Mouse (Mus musculus) MEL (cell line): ENCODE measurements around the gene C730034F03Rik. TPM values are rescaled to one million over a fixed set of nuclear protein-coding genes. Genes with fewer than 3 reads are reported as not detected.

ENCODE experiments used
- DNase-seq: peaks from one replicate; pipeline ENCODE4 v3.0.0; 2011; ENCODE audit warnings: low read depth, low spot score
- H3K27ac ChIP-seq: 2 replicates; pipeline ENCODE4 v1.5.1; 2012; ENCODE audit warnings: low read depth, mild to moderate bottlenecking, control low read depth, low read length, moderate library complexity; ENCODE audit not compliant: control insufficient read depth
- H3K27me3 ChIP-seq, 2 experiments: fragments of 150-350 bp in 1 of 2; sonication (generic) in 1 of 2; 2 replicates each; pipeline ENCODE4 v1.6.1; 2012; ENCODE audit warnings: low read length in 2 of 2, mild to moderate bottlenecking in 2 of 2, improper control_type of control experiment in 1 of 2, moderate library complexity in 1 of 2; ENCODE audit not compliant: insufficient read depth in 2 of 2, control insufficient read depth in 1 of 2
- H3K36me3 ChIP-seq, 2 experiments: 2 replicates each; pipeline ENCODE4 v1.6.1; 2012 to 2014; ENCODE audit warnings: low read length in 2 of 2, improper control_type of control experiment in 1 of 2, inconsistent platforms in 1 of 2, mild to moderate bottlenecking in 1 of 2; ENCODE audit not compliant: insufficient read depth in 2 of 2, control insufficient read depth in 1 of 2
- H3K4me1 ChIP-seq, 2 experiments: fragments of 150-350 bp in 1 of 2; sonication (generic) in 1 of 2; 2 replicates each; pipeline ENCODE4 v1.6.1; 2012; ENCODE audit warnings: low read length in 2 of 2, improper control_type of control experiment in 1 of 2, mild to moderate bottlenecking in 1 of 2; ENCODE audit not compliant: insufficient read depth in 2 of 2, control insufficient read depth in 1 of 2
- H3K4me3 ChIP-seq, 2 experiments: fragments of 150-350 bp in 1 of 2; sonication (generic) in 1 of 2; 2 replicates each; pipeline ENCODE4 v1.5.1; 2012; ENCODE audit warnings: low read depth in 2 of 2, low read length in 2 of 2, mild to moderate bottlenecking in 2 of 2, moderate library complexity in 2 of 2, control low read depth in 1 of 2, improper control_type of control experiment in 1 of 2; ENCODE audit not compliant: control insufficient read depth in 1 of 2, insufficient read depth in 1 of 2
- H3K79me2 ChIP-seq: 2 replicates; pipeline ENCODE4 v1.6.1; 2012; ENCODE audit warnings: mild to moderate bottlenecking, low read length, moderate library complexity; ENCODE audit not compliant: control insufficient read depth, poor library complexity, insufficient read depth
- H3K9ac ChIP-seq: 2 replicates; pipeline ENCODE4 v1.6.1; 2012; ENCODE audit warnings: low read depth, mild to moderate bottlenecking, control low read depth, low read length, moderate library complexity; ENCODE audit not compliant: control insufficient read depth, poor library complexity, severe bottlenecking
- H3K9me3 ChIP-seq: fragments of 150-350 bp; sonication (generic); replicated peaks from 2 replicates; pipeline ENCODE4 v1.6.1; 2012; ENCODE audit warnings: mild to moderate bottlenecking, low read length, improper control_type of control experiment, moderate library complexity; ENCODE audit not compliant: insufficient read depth
- BHLHE40 ChIP-seq: IDR thresholded peaks from 2 replicates; pipeline ENCODE4 v1.6.1; 2012; ENCODE audit warnings: low read depth, mild to moderate bottlenecking, inconsistent platforms, low read length, improper control_type of control experiment, borderline replicate concordance
- CHD2 ChIP-seq: IDR thresholded peaks from 2 replicates; pipeline ENCODE4 v1.6.1; 2011; ENCODE audit warnings: low read length, improper control_type of control experiment
- CTCF ChIP-seq, 3 experiments: IDR thresholded peaks in 2 of 3; conservative IDR thresholded peaks in 1 of 3; 2 replicates each; pipeline ENCODE4 v1.5.1; 2011 to 2012; ENCODE audit warnings: low read length in 3 of 3, low read depth in 2 of 3, mild to moderate bottlenecking in 2 of 3, improper control_type of control experiment in 1 of 3, inconsistent platforms in 1 of 3, mixed read lengths in 1 of 3, moderate library complexity in 1 of 3; ENCODE audit not compliant: control insufficient read depth in 1 of 3, insufficient read depth in 1 of 3, poor library complexity in 1 of 3, severe bottlenecking in 1 of 3
- E2F4 ChIP-seq: IDR thresholded peaks from 2 replicates; pipeline ENCODE4 v1.6.1; 2011; ENCODE audit warnings: low read depth, low read length, improper control_type of control experiment, borderline replicate concordance
- EP300 ChIP-seq, 2 experiments: IDR thresholded peaks; 2 replicates each; pipeline ENCODE4 v1.6.1; 2011; ENCODE audit warnings: improper control_type of control experiment in 2 of 2, low read length in 2 of 2, low read depth in 1 of 2, mild to moderate bottlenecking in 1 of 2
- MAZ ChIP-seq: IDR thresholded peaks from 2 replicates; pipeline ENCODE4 v1.6.1; 2012; ENCODE audit warnings: low read depth, mild to moderate bottlenecking, inconsistent platforms, low read length, improper control_type of control experiment
- MEF2A ChIP-seq: IDR thresholded peaks from 2 replicates; pipeline ENCODE4 v1.6.1; 2014; ENCODE audit warnings: low read depth, mild to moderate bottlenecking, inconsistent platforms, low read length, improper control_type of control experiment; ENCODE audit not compliant: poor library complexity, insufficient replicate concordance, severe bottlenecking; ENCODE audit errors: extremely low read depth
- MYB ChIP-seq: IDR thresholded peaks from 2 replicates; pipeline ENCODE4 v1.6.1; 2011; ENCODE audit warnings: mild to moderate bottlenecking, low read depth, low read length, improper control_type of control experiment
- MYC ChIP-seq: IDR thresholded peaks from 2 replicates; pipeline ENCODE4 v1.6.1; 2011; ENCODE audit warnings: low read depth, mild to moderate bottlenecking, low read length, improper control_type of control experiment, moderate library complexity
- NELFE ChIP-seq: IDR thresholded peaks from 2 replicates; pipeline ENCODE4 v1.6.1; 2011; ENCODE audit warnings: low read depth, low read length, improper control_type of control experiment
- POLR2AphosphoS5 ChIP-seq: IDR thresholded peaks from 2 replicates; pipeline ENCODE4 v1.6.1; 2012; ENCODE audit warnings: low read depth, borderline replicate concordance, mild to moderate bottlenecking, inconsistent platforms, low read length, moderate library complexity, mixed read lengths
- SIN3A ChIP-seq: IDR thresholded peaks from 2 replicates; pipeline ENCODE4 v1.6.1; 2012; ENCODE audit warnings: low read length, improper control_type of control experiment, inconsistent platforms
- SMC3 ChIP-seq: IDR thresholded peaks from 2 replicates; pipeline ENCODE4 v1.6.1; 2011; ENCODE audit warnings: low read depth, low read length, improper control_type of control experiment
- TAL1 ChIP-seq: IDR thresholded peaks from 2 replicates; pipeline ENCODE4 v1.6.1; 2012; ENCODE audit warnings: mild to moderate bottlenecking, inconsistent platforms, low read length, moderate library complexity, mixed read lengths
- TBP ChIP-seq: IDR thresholded peaks from 2 replicates; pipeline ENCODE4 v1.8.0; 2011; ENCODE audit warnings: low read depth, low read length, improper control_type of control experiment
- ZKSCAN1 ChIP-seq: IDR thresholded peaks from 2 replicates; pipeline ENCODE4 v1.6.1; 2012; ENCODE audit warnings: low read depth, mild to moderate bottlenecking, inconsistent platforms, low read length, improper control_type of control experiment, moderate library complexity
- ZNF384 ChIP-seq: IDR thresholded peaks from 2 replicates; pipeline ENCODE4 v1.6.1; 2012; ENCODE audit warnings: low read depth, mild to moderate bottlenecking, inconsistent platforms, low read length, improper control_type of control experiment
- polyA plus RNA-seq, 2 experiments: library from polyadenylated mRNA; stranded (reverse) in 1 of 2; unstranded in 1 of 2; fragments of >175 nt in 1 of 2; fragments of >200 nt in 1 of 2; gene quantifications; 2 replicates each; pipeline versions ENCODE4 v1.2.1 to v1.2.4; 2012; ENCODE audit warnings: low replicate concordance in 2 of 2, low read depth in 1 of 2; ENCODE audit not compliant: insufficient read length in 2 of 2, insufficient read depth in 1 of 2, missing spikeins in 1 of 2
- total RNA-seq: library from RNA; depleted of rRNA; stranded (reverse); fragments of 300-350 nt; gene quantifications from 2 replicates; pipeline ENCODE4 v1.2.3, GENCODE M21; 2012; rRNA removed

C730034F03Rik gene
- total and polyA plus RNA-seq, 3 experiments, result 1.6 to 2.5 TPM; not detected in 1

DNA sequence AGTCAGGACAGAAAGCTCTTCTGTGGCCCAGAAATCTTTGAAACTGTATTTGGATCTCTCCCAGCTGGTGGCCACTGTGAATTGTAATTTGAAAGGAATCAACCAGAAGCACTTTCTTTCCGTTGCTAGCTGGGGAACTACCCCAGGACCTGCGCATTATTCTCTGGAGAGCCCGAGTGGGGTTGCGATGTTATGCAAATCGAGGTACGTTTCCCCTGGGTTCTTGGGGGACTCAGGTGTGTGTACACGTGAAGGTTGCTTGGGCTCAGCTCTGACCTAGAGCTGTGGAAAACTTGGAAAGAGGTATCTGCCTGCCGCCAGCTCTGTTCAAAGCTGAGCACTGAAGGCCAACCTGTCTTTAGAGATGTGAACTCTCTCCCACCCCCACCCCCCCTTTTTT, 48.4 kb downstream of the C730034F03Rik start:
- H3K79me2 ChIP-seq, result no peaks in the 10 kb centered on the region; the same call in 1 of the 2 replicates
- TF ChIP-seq CTCF (IDR thresholded peaks at IDR 0.05 in 2 of 3, conservative IDR thresholded peaks at IDR 0.05 in 1 of 3; ENCODE audit: control insufficient read depth in 1 of 3, insufficient read depth in 1 of 3, low read depth in 2 of 3, low read length in 3 of 3, poor library complexity in 1 of 3, severe bottlenecking in 1 of 3) (no peak), MYC (no peak), MAZ (no peak), SMC3 (no peak), NELFE (no peak), BHLHE40 (no peak), MEF2A (no peak), TAL1 (no peak), EP300 (IDR thresholded peaks at IDR 0.05; ENCODE audit: low read depth in 1 of 2, low read length in 2 of 2) (no peak), POLR2AphosphoS5 (no peak), MYB (no peak), ZNF384 (no peak)
- TF ChIP-seq, all 39 proteins: peak for 0
- H3K4me1 ChIP-seq, result peaks cover 0 to 9% of the 10 kb centered on the region in 2 experiments; a peak in 2 of 4 replicates
- H3K27ac ChIP-seq, result no peak overlapping the region
- H3K36me3 ChIP-seq, result no peaks in the 10 kb centered on the region
- H3K27me3 ChIP-seq, result no peaks in the 10 kb centered on the region
- no peak overlapping the region for H3K4me3 ChIP-seq
- DNase-seq, result no peak
- H3K9ac ChIP-seq, result no peak overlapping the region
- no peaks in the 10 kb centered on the region for H3K9me3 ChIP-seq

DNA sequence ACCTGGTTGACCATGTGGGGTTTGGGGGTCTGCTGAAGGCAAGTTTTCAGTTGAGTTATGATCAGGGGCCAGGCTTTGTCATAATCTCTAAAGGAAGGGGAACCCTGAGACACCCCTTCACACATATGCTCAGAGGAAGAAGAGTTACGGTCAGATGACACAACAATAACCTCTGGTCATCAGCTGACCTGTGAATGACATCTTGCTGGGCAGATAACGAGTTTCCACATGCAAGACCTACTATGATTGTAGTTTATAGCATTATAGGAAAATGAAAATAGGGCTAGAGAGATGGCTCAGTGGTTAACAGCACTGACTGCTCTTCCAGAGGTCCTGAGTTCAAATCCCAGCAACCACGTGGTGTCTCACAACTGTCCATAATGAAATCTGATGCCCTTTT, 49.2 kb downstream of the C730034F03Rik start:
- Histone ChIP-seq H3K4me1 (peaks cover 0 to 9% of the 10 kb centered on the region in 2 experiments; a peak in 2 of 4 replicates), H3K36me3 (no peaks in the 10 kb centered on the region), H3K27me3 (no peaks in the 10 kb centered on the region), H3K79me2 (no peaks in the 10 kb centered on the region; the same call in 1 of the 2 replicates), H3K4me3 (no peak overlapping the region), H3K9ac (no peak overlapping the region), H3K9me3 (no peaks in the 10 kb centered on the region), H3K27ac (no peak overlapping the region)
- TF ChIP-seq SIN3A (no peak), CTCF (IDR thresholded peaks at IDR 0.05 in 2 of 3, conservative IDR thresholded peaks at IDR 0.05 in 1 of 3; ENCODE audit: control insufficient read depth in 1 of 3, insufficient read depth in 1 of 3, low read depth in 2 of 3, low read length in 3 of 3, poor library complexity in 1 of 3, severe bottlenecking in 1 of 3) (no peak), TBP (no peak), ZKSCAN1 (no peak), E2F4 (no peak), BHLHE40 (no peak), CHD2 (no peak), MYB (no peak), MEF2A (no peak)
- DNase-seq, result no peak

Other genes starting within 250 kb of the C730034F03Rik start
- gene Plxnb2, start 248.8 kb upstream of the C730034F03Rik start, total RNA-seq, result 0.10 and 0.19 TPM in 2 replicates
- under 1 TPM in 1 of 2 experiments, not detected in 1; 0.17 TPM for gene Plxnb2, start 248.8 kb upstream of the C730034F03Rik start, polyA plus RNA-seq
- gene Dennd6b, start 233.1 kb upstream of the C730034F03Rik start, total RNA-seq, result 4.6 and 6.1 TPM in 2 replicates
- gene Dennd6b, start 233.1 kb upstream of the C730034F03Rik start, polyA plus RNA-seq, result 10 to 100 TPM in 1 of 2 experiments, not detected in 1; 11.4 TPM
- gene Ppp6r2, start 218.0 kb upstream of the C730034F03Rik start, total RNA-seq, result 13.5 and 15.5 TPM in 2 replicates
- 10 to 100 TPM in 1 of 2 experiments, not detected in 1; 23.2 TPM for gene Ppp6r2, start 218.0 kb upstream of the C730034F03Rik start, polyA plus RNA-seq
- gene Sbf1, start 114.3 kb upstream of the C730034F03Rik start, total RNA-seq, result 80.4 and 84.6 TPM in 2 replicates
- gene Sbf1, start 114.3 kb upstream of the C730034F03Rik start, polyA plus RNA-seq, result 100 to 1,000 TPM in 1 of 2 experiments, not detected in 1; 147 TPM
- 1.4 and 7.1 TPM in 2 replicates for gene Adm2, start 106.9 kb upstream of the C730034F03Rik start, total RNA-seq
- gene Adm2, start 106.9 kb upstream of the C730034F03Rik start, polyA plus RNA-seq, result 10 to 100 TPM in 1 of 2 experiments, not detected in 1; 18.2 TPM
- gene Miox, start 95.2 kb upstream of the C730034F03Rik start, total RNA-seq, result not detected in 2 replicates
- not detected for gene Miox, start 95.2 kb upstream of the C730034F03Rik start, polyA plus RNA-seq
- gene Lmf2, start 73.9 kb upstream of the C730034F03Rik start, total RNA-seq, result 14.5 and 14.7 TPM in 2 replicates
- gene Lmf2, start 73.9 kb upstream of the C730034F03Rik start, polyA plus RNA-seq, result 10 to 100 TPM in 1 of 2 experiments, not detected in 1; 52.0 TPM
- gene Ncaph2, start 73.9 kb upstream of the C730034F03Rik start, total RNA-seq, result 126 and 137 TPM in 2 replicates
- gene Ncaph2, start 73.9 kb upstream of the C730034F03Rik start, polyA plus RNA-seq, result 100 to 1,000 TPM; 160 to 165 TPM
- gene Sco2, start 55.7 kb upstream of the C730034F03Rik start, total RNA-seq, result 50.2 and 58.9 TPM in 2 replicates
- 10 to 100 TPM in 1 of 2 experiments, not detected in 1; 34.6 TPM for gene Sco2, start 55.7 kb upstream of the C730034F03Rik start, polyA plus RNA-seq
- gene Tymp, start 52.5 kb upstream of the C730034F03Rik start, total RNA-seq, result 0.92 and 1.5 TPM in 2 replicates
- gene Tymp, start 52.5 kb upstream of the C730034F03Rik start, polyA plus RNA-seq, result 1 to 10 TPM in 1 of 2 experiments, not detected in 1; 2.0 TPM
- gene Odf3b, start 50.3 kb upstream of the C730034F03Rik start, total RNA-seq, result not detected in 2 replicates
- not detected for gene Odf3b, start 50.3 kb upstream of the C730034F03Rik start, polyA plus RNA-seq
- gene Klhdc7b, start 44.7 kb upstream of the C730034F03Rik start, total RNA-seq, result not detected in 2 replicates
- under 1 TPM in 1 of 2 experiments, not detected in 1; 0.01 TPM for gene Klhdc7b, start 44.7 kb upstream of the C730034F03Rik start, polyA plus RNA-seq
- 0.82 and 1.5 TPM in 2 replicates for gene Syce3, start 19.1 kb upstream of the C730034F03Rik start, total RNA-seq
- 1 to 10 TPM in 1 of 2 experiments, not detected in 1; 1.4 TPM for gene Syce3, start 19.1 kb upstream of the C730034F03Rik start, polyA plus RNA-seq
- 0.92 and 1.4 TPM in 2 replicates for gene Cpt1b, start 3.7 kb upstream of the C730034F03Rik start, total RNA-seq
- 1 to 10 TPM in 1 of 2 experiments, not detected in 1; 2.0 TPM for gene Cpt1b, start 3.7 kb upstream of the C730034F03Rik start, polyA plus RNA-seq
- gene Gm44502, start 107 bp downstream of the C730034F03Rik start, total RNA-seq, result not detected in 2 replicates
- gene Gm44502, start 107 bp downstream of the C730034F03Rik start, polyA plus RNA-seq, result not detected
- 19.3 and 19.5 TPM in 2 replicates for gene Chkb, start 319 bp downstream of the C730034F03Rik start, total RNA-seq
- 10 to 100 TPM in 1 of 2 experiments, not detected in 1; 51.3 TPM for gene Chkb, start 319 bp downstream of the C730034F03Rik start, polyA plus RNA-seq
- gene Mapk8ip2, start 24.3 kb downstream of the C730034F03Rik start, total RNA-seq, result 0.04 TPM in 1 of 2 replicates, not detected in the other
- under 1 TPM in 1 of 2 experiments, not detected in 1; 0.01 TPM for gene Mapk8ip2, start 24.3 kb downstream of the C730034F03Rik start, polyA plus RNA-seq
- 8.4 and 9.1 TPM in 2 replicates for gene Arsa, start 47.8 kb downstream of the C730034F03Rik start, total RNA-seq
- gene Arsa, start 47.8 kb downstream of the C730034F03Rik start, polyA plus RNA-seq, result 10 to 100 TPM in 1 of 2 experiments, not detected in 1; 28.1 TPM
- 7.8 and 14.2 TPM in 2 replicates for gene Shank3, start 70.0 kb downstream of the C730034F03Rik start, total RNA-seq
- gene Shank3, start 70.0 kb downstream of the C730034F03Rik start, polyA plus RNA-seq, result 10 to 100 TPM in 1 of 2 experiments, not detected in 1; 20.3 TPM
- not detected in 2 replicates for gene Acr, start 138.7 kb downstream of the C730034F03Rik start, total RNA-seq
- under 1 TPM in 1 of 2 experiments, not detected in 1; 0.15 TPM for gene Acr, start 138.7 kb downstream of the C730034F03Rik start, polyA plus RNA-seq
- gene Rabl2, start 162.3 kb downstream of the C730034F03Rik start, total RNA-seq, result 3.0 and 3.3 TPM in 2 replicates
- gene Rabl2, start 162.3 kb downstream of the C730034F03Rik start, polyA plus RNA-seq, result 10 to 100 TPM in 1 of 2 experiments, not detected in 1; 10.6 TPM